Mouse (Mus musculus): ENCODE measurements around the gene Gpr89. TPM values are rescaled to one million over a fixed set of nuclear protein-coding genes. Genes with fewer than 3 reads are reported as not detected.
A peak's percentile ranks its signal among the peaks of the same experiment; 100 is the strongest.

The Gpr89 gene
- polyA plus RNA-seq, 1 experiment from 2014 or later, result 33.7 TPM

DNA sequence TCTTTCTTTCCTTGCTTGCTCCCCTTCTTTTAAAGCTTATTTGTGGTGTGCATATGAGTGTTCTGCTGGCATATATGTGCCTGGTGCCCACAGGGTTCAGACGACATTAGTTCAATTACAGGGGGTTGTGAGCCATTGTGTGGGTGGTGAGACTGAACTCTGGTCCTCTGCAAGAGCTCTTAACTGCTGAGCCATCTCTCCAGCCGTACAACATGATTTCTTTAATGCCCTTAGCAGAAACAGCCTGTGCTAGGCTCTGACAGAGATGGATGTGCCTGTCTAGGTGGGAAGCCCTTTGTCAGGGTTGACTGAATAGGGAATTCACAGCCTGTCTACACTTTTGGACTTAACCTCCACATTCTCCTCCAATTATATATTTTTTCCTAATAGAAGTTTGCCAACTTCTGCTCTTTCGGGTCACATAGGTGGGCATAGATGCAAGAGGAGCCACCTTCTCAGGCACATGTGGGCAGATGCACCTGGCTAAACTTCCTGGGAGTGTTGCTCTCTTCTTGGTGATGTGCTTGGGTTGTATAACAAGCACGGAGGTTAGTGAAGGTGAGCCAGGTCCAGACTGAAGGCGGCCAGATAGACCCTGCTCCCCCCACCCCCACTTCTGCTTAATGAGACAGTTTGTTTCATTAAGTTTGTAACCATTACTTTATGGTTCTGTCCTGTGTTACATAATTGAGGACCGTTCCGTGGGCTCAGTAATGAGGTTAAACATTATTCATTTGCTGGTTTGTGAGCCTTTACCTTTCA is 70.4 kb downstream of the Gpr89 start:
- 71% methylated on average over 7 of the region's 7 CpGs for WGBS
- Histone ChIP-seq H3K4me3 (no peak overlapping the region), H3K27me3 (no peaks in the 10 kb centered on the region), H3K9me3 (no peaks in the 10 kb centered on the region), H3K36me3 (no peaks in the 10 kb centered on the region), H3K9ac (no peak overlapping the region), H3K4me2 (no peak overlapping the region), H3K27ac (replicated peaks) (no peak overlapping the region), H3K4me1 (replicated peaks) (no peaks in the 10 kb centered on the region)
- no peak for ATAC-seq (ENCODE audit: low read depth)

DNA sequence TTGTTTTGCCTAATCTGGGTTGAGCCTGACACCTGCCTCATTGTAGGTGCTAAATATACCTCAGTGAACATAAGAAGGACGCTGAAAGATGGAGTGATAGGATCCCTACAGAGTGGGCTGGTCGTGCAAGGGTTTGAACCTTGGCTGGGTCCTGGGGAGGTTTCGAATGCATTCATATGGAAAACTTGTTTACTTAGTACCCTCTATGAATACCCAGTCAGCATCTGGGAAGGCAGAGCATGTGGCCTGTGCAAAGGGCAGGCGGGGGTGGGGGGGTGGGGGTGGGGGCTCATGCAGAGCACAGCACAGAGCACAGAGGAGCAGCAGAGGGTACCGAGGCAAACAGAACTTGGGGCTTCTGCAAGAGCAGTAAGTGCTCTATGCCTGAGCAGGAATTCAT is 72.2 kb downstream of the Gpr89 start:
- H3K4me2 ChIP-seq, result no peak overlapping the region
- no peak overlapping the region for H3K27ac ChIP-seq (replicated peaks)
- no peaks in the 10 kb centered on the region for H3K27me3 ChIP-seq
- no peak overlapping the region for H3K4me3 ChIP-seq
- no peak for ATAC-seq (ENCODE audit: low read depth)
- WGBS, result 37% methylated on average over 5 of the region's 5 CpGs
- H3K4me1 ChIP-seq (replicated peaks), result peaks cover 4% of the 10 kb centered on the region
- no peak overlapping the region for H3K9ac ChIP-seq
- H3K9me3 ChIP-seq, result no peaks in the 10 kb centered on the region
- H3K36me3 ChIP-seq, result no peaks in the 10 kb centered on the region

DNA sequence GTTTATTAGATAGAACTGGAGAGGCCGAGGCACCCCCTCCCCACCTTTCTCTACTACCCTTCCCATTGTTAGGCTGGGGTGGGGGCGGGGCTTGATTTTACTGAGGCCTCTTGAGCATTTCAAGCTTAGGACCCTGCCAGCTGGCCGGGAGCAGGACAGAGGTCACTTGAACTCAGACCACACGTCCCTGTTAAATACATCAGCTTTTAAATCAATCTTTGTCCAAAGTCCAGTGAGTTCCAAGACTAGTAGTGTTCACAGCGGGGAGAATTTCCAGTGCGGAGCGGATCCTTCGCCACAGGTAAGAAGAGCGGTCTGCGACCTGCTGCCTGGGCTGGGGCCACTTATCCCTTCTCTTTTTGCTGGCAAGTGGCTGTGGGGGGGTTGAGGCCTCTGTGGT is 75.3 kb downstream of the Gpr89 start:
- no peaks in the 10 kb centered on the region for H3K27me3 ChIP-seq
- H3K27ac ChIP-seq (replicated peaks), result no peak overlapping the region
- H3K9ac ChIP-seq, result no peak overlapping the region
- H3K4me2 ChIP-seq, result no peak overlapping the region
- no peak overlapping the region for H3K4me3 ChIP-seq
- H3K4me1 ChIP-seq (replicated peaks), result peaks cover 4% of the 10 kb centered on the region
- no peak for ATAC-seq (ENCODE audit: low read depth)
- no peaks in the 10 kb centered on the region for H3K36me3 ChIP-seq
- whole genome bisulfite sequencing, result 65% methylated on average over 10 of the region's 10 CpGs
- H3K9me3 ChIP-seq, result no peaks in the 10 kb centered on the region

DNA sequence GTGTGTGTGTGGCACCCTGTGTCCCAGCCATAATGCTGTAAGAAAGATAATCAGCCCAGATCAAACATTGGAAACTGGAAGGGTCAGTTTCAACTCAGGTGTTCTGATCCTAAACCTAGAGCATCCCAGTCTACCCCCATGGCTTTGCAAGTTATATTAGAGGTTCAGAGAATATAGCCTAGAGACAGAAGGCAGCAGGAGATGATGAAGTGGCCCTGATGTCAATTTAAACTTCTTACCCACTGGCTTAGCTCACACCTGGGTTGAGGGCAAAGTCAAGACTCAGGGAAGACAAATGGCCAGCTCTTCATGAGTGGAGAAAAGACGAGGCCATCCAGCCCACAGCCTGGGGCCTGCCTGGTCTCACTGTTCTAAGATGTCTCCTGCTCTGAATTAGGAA is 76.2 kb downstream of the Gpr89 start, which contains the start of the genes Pdzk1 and Cd160:
Gene Pdzk1, plus strand, starts transcription at position 301 of the 400 bp plus-strand sequence.
Gene Cd160, minus strand, starts transcription at position 368 of the 400 bp plus-strand sequence.
- no peak within 1 kb of the TSS for H3K27ac ChIP-seq (replicated peaks)
- no peaks in the 10 kb centered on the region for H3K36me3 ChIP-seq
- H3K4me1 ChIP-seq (replicated peaks), result peaks cover 4% of the 10 kb centered on the region
- 0 out of 2 replicates have a peak within 1 kb of the TSS, but pooled peaks have one; percentile 22 for H3K9ac ChIP-seq
- H3K27me3 ChIP-seq, result no peaks in the 10 kb centered on the region
- no peak within 1 kb of the TSS for H3K4me3 ChIP-seq
- no peaks in the 10 kb centered on the region for H3K9me3 ChIP-seq
- ATAC-seq (ENCODE audit: low read depth), result no peak
- 64% methylated on average over 1 of the region's 1 CpGs for WGBS
- no peak within 1 kb of the TSS for H3K4me2 ChIP-seq

DNA sequence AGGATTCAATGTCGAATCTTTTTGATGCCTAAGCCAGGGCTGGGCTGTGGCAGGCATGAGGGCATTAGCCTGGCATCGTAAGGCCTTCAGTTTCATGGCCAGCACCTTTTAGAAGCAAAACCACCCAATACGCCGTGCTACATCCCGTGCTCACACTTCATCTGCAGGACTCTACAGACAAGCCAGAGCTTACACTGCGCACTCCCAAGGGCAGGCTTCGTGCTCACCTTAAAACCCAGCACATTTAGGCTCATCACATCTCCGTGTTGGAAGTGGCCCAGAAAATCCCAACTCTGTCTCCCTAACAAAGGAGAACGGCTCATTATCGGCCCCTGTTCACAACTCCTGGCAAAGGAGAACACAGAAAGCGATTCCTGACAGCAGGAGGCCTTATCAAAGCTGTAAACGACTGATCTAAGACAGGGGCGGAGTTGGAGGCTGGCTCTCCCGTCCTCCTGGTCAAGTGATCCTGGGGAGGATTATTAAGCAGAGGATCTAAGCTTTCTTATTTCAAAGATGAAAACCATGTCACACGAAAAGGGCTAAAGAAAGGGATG is 76.8 kb downstream of the Gpr89 start:
- Histone ChIP-seq H3K4me2 (no peak overlapping the region), H3K9ac (0 out of 2 replicates have a peak overlapping the region, but pooled peaks have one; percentile 22), H3K9me3 (no peaks in the 10 kb centered on the region), H3K4me1 (replicated peaks) (peaks cover 4% of the 10 kb centered on the region), H3K27me3 (no peaks in the 10 kb centered on the region), H3K27ac (replicated peaks) (no peak overlapping the region), H3K4me3 (no peak overlapping the region), H3K36me3 (no peaks in the 10 kb centered on the region)
- 36% methylated on average over 15 of the region's 15 CpGs for WGBS
- ATAC-seq (ENCODE audit: low read depth), result no peak

DNA sequence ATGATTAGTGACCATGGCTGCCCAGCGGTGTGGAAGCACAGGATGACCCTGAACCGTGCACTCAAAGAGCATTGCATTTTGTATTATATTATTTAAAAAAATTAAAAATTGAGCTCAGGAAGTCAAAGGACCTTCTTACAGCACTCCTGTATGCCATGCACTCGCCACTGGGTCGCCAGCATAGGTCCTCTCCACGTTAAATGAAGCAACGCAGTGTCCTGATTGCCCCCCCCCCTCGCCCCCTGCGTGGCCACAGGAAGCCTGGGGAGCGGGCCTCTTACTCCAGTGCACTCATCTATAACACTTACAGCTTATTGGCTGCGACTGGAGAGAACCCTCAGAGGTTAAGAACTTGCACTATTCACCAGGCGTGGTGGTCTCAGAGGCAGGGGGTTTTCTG is 79.9 kb downstream of the Gpr89 start:
- Histone ChIP-seq H3K4me2 (no peak overlapping the region), H3K9me3 (no peaks in the 10 kb centered on the region), H3K9ac (no peak overlapping the region), H3K27me3 (no peaks in the 10 kb centered on the region), H3K27ac (replicated peaks) (no peak overlapping the region), H3K4me1 (replicated peaks) (peaks cover 4% of the 10 kb centered on the region), H3K36me3 (no peaks in the 10 kb centered on the region), H3K4me3 (no peak overlapping the region)
- no peak for ATAC-seq (ENCODE audit: low read depth)
- 35% methylated on average over 11 of the region's 11 CpGs for WGBS

DNA sequence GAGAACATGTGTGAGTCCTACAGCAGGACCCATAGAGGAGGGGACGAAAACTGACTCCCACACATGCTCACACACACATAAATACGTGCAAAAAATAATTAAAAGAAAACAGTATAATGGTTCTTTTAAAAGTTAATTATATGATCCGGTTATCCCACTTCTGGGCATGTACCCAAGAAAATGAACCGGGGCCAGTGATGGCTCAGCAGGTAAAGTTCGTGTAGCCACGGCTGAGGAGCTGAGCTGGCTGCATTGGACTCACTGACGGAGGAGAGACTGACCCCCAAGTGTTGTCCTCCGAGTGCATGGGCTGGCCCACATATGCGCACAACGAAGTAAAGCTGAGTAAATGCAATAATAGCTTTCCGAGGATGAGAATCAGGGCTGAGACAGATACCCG is 80.5 kb downstream of the Gpr89 start:
- H3K4me1 ChIP-seq (replicated peaks), result peaks cover 4% of the 10 kb centered on the region
- no peaks in the 10 kb centered on the region for H3K27me3 ChIP-seq
- no peak overlapping the region for H3K9ac ChIP-seq
- no peaks in the 10 kb centered on the region for H3K9me3 ChIP-seq
- 83% methylated on average over 12 of the region's 12 CpGs for WGBS
- ATAC-seq (ENCODE audit: low read depth), result no peak
- H3K27ac ChIP-seq (replicated peaks), result no peak overlapping the region
- no peak overlapping the region for H3K4me3 ChIP-seq
- H3K36me3 ChIP-seq, result no peaks in the 10 kb centered on the region
- no peak overlapping the region for H3K4me2 ChIP-seq

DNA sequence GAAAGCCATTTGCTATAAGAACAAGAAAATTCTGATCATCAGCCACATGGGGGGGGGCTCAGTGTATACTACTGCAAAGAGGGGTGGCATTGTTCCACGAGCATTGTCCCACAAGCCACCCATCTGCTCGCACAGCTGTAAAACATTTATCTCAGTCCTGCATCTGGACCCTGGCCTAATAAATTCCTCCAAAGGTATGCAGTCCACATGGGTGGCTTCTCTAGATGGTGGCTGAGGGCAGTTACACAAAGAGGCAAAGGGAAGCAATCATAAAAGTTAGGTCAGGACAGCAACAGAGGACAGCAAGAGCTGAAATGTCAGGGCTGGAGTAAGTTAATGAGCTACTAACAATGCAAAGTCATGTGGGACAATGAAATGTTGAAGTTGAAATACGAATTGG is 81.4 kb downstream of the Gpr89 start:
- H3K9ac ChIP-seq, result no peak overlapping the region
- 18% methylated on average over 3 of the region's 3 CpGs for WGBS
- H3K4me1 ChIP-seq (replicated peaks), result peaks cover 4% of the 10 kb centered on the region
- no peak overlapping the region for H3K4me2 ChIP-seq
- no peaks in the 10 kb centered on the region for H3K9me3 ChIP-seq
- no peaks in the 10 kb centered on the region for H3K27me3 ChIP-seq
- H3K36me3 ChIP-seq, result no peaks in the 10 kb centered on the region
- H3K4me3 ChIP-seq, result no peak overlapping the region
- H3K27ac ChIP-seq (replicated peaks), result no peak overlapping the region
- ATAC-seq (ENCODE audit: low read depth), result no peak

DNA sequence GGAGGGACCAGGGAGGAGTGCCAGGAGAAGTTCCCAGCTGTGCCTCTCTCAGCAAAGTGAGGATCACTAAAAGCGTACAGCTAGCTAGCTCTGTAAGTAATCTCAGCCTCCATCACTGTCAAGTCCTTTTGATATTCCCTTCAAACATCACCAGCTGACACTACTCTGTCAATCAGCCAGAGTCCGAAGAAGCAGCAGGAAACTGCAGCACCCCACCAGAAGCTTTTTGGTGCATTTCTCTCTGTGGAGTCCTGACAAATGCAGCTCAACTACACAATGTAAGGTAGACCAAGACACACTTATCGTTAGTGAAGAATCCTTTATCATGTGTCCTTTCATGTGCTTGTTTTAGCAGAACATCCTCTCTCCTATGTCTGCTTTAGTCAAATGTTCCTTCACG is 83.6 kb downstream of the Gpr89 start:
- Histone ChIP-seq H3K4me3 (no peak overlapping the region), H3K9ac (no peak overlapping the region), H3K27me3 (no peaks in the 10 kb centered on the region), H3K27ac (replicated peaks) (no peak overlapping the region), H3K36me3 (no peaks in the 10 kb centered on the region), H3K4me2 (no peak overlapping the region), H3K9me3 (no peaks in the 10 kb centered on the region), H3K4me1 (replicated peaks) (no peaks in the 10 kb centered on the region)
- ATAC-seq (ENCODE audit: low read depth), result no peak
- WGBS, result 95% methylated on average over 4 of the region's 4 CpGs

DNA sequence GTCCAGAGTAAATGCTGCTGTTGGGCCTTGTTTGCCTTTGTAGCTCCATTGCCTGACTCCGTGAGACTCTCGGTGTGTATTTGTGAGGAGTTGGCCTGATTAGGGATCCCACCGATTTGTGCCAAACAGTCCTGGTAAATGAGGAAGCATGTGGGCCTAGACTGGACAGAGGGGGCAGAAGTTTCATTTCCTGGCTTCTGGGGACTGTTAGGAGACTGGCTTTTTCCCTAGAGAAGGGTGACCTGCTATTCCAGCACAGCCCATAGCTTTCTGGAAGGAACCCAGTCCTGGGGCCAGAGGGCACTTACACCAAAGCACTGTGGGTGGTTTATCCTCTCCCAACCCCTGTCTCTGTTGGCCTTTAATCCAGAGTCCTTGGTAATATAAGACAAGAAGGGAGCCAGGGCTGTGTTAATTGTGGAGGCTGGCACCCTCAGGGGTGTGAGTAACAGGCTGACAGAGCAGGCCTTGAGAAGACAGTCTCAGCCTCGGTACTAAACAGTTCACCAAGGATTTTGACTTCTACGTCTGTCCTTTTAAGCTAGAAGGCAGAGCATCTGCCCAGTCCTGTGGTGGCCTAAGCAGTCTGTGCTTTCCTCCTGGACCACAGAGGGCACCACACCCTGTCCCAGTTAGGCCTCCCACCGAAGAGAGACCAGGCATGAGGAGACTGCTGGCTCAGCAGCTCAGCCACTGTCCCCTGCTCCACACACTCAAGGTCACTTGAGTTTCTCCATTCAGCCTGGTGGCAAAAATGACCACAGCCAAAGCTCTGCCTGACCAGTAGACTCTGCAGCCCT is 84.8 kb downstream of the Gpr89 start:
- WGBS, result 85% methylated on average over 6 of the region's 6 CpGs
- no peak for ATAC-seq (ENCODE audit: low read depth)

More for the DNA sequence above, 84.8 kb downstream of the Gpr89 start:
- no peaks in the 10 kb centered on the region for H3K9me3 ChIP-seq
- no peak overlapping the region for H3K4me3 ChIP-seq
- no peak overlapping the region for H3K27ac ChIP-seq (replicated peaks)
- H3K36me3 ChIP-seq, result no peaks in the 10 kb centered on the region
- no peak overlapping the region for H3K9ac ChIP-seq
- no peaks in the 10 kb centered on the region for H3K4me1 ChIP-seq (replicated peaks)
- H3K4me2 ChIP-seq, result no peak overlapping the region
- H3K27me3 ChIP-seq, result no peaks in the 10 kb centered on the region

All from neural tube, embryonic 13.5 days (tissue).